Mouse (Mus musculus): ENCODE results near the gene Iqgap2.

DNA sequence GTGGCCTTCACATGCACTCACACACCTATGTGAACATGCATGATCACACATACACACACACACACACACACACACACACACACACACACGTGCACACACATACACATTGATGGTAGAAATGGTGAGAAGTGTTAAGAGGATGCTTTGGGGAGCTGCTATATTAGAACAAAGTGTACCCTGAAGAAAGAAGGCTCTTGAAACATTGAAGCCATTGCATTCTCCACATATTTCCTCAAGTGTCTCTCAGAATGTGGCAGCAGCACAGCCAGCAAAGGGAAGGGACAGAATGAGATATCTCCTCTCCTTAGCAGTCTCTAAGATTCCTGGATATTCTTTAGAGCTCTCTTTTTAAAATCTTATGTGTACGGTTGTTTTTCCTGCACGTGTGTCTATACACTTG is 270.2 kb downstream of the Iqgap2 start:
- no peak for TF ChIP-seq POLR2A (IDR thresholded peaks at IDR 0.05; ENCODE audit: low read depth, low read length)
- no peak for TF ChIP-seq CTCF (conservative IDR thresholded peaks at IDR 0.05; ENCODE audit: insufficient read depth, insufficient read length, low read depth, low read length)
